Comparison of ENCODE assay signal across 10 mouse cellular contexts in genomic region chr10:119168791-119169190, GRCm38 (mm10).
DNase-seq lines count a peak whose midpoint lies in the region; ATAC-seq and TF ChIP-seq lines count a peak whose summit lies in the region.
"Had no signal": no experiment of that assay in that cellular context is flagged by ENCODE, and none has a peak within 500 bp of the region (broad histone marks: within the 10 kb centered on the region; RNA-seq: fewer than 3 reads in every experiment).

No protein-coding gene starts in this region.

- no peak overlapping the region for H3K27ac ChIP-seq in gastrocnemius, adult 2 months
- no peak overlapping the region for H3K27ac ChIP-seq in kidney, postnatal 0 days
- H3K27ac ChIP-seq: hindbrain, embryonic 15.5 days; neural tube, embryonic 13.5 days had no signal

- H3K36me3 ChIP-seq in kidney, postnatal 0 days (ENCODE audit: insufficient read depth, low read length) = no peaks in the 10 kb centered on the region
- H3K36me3 ChIP-seq: hindbrain, embryonic 15.5 days; neural tube, embryonic 13.5 days had no signal

- H3K9me3 ChIP-seq in kidney, postnatal 0 days (replicated peaks; ENCODE audit: low read length) = no peaks in the 10 kb centered on the region
- H3K9me3 ChIP-seq: hindbrain, embryonic 15.5 days; neural tube, embryonic 13.5 days had no signal

- intact Hi-C loops in gastrocnemius, adult 2 months (cut with DNase I) = loop anchor here (5.0 to 10.0 kb wide), 3 partner anchors 66 to 574 kb away; no protein-coding TSS in a partner anchor
- intact Hi-C loops in gastrocnemius, postnatal 36 days (cut with DNase I) = no loop called here

- TF ChIP-seq CTCF in gastrocnemius, adult 2 months (IDR thresholded peaks at IDR 0.05) = peak; percentile 62
- peak; percentile 62 for TF ChIP-seq CTCF in kidney, postnatal 0 days (IDR thresholded peaks at IDR 0.05; ENCODE audit: low read depth)

- ATAC-seq in kidney, postnatal 0 days (replicated peaks; ENCODE audit: low FRiP score, low read depth) = 0 out of 2 replicates have a peak, but pooled peaks have one; percentile 46

- no peak overlapping the region for H3K4me2 ChIP-seq in kidney, postnatal 0 days (ENCODE audit: low read length)
- H3K4me2 ChIP-seq: hindbrain, embryonic 15.5 days; neural tube, embryonic 13.5 days had no signal

- no peak overlapping the region for H3K9ac ChIP-seq in kidney, postnatal 0 days (ENCODE audit: low read depth, low read length)
- H3K9ac ChIP-seq: hindbrain, embryonic 15.5 days; neural tube, embryonic 13.5 days had no signal

- H3K27me3 ChIP-seq in kidney, postnatal 0 days (ENCODE audit: insufficient read depth, low read length) = no peaks in the 10 kb centered on the region
- H3K27me3 ChIP-seq: hindbrain, embryonic 15.5 days; neural tube, embryonic 13.5 days had no signal

- no peaks in the 10 kb centered on the region for H3K4me1 ChIP-seq in kidney, postnatal 0 days (replicated peaks; ENCODE audit: insufficient read depth, low read length)
- H3K4me1 ChIP-seq: hindbrain, embryonic 15.5 days; neural tube, embryonic 13.5 days had no signal

- no peak overlapping the region for H3K4me3 ChIP-seq in gastrocnemius, adult 2 months
- H3K4me3 ChIP-seq in kidney, postnatal 0 days (replicated peaks; ENCODE audit: low read depth, low read length) = no peak overlapping the region
- H3K4me3 ChIP-seq: hindbrain, embryonic 15.5 days; neural tube, embryonic 13.5 days had no signal

- 36% methylated on average over 14 of the region's 14 CpGs for WGBS in kidney, postnatal 0 days

- peak; percentile 21 for DNase-seq in gastrocnemius, adult 2 months
- DNase-seq in gastrocnemius, postnatal 36 days = no peak
- peak; percentile 17 for DNase-seq in right cerebral cortex, postnatal 25 days
- no peak for DNase-seq in right cerebral cortex, postnatal 36 days (ENCODE audit: low spot score in 2 of 2)
- peak; percentile 29 for DNase-seq in kidney, postnatal 0 days (ENCODE audit: low spot score)
- peak; percentile 72 for DNase-seq in retina, embryonic 14.5 days (ENCODE audit: low spot score)
- no peak for DNase-seq in adrenal gland, adult 18-20 months (ENCODE audit: low spot score in 2 of 2)
- DNase-seq in heart, adult 9 months (ENCODE audit: low spot score in 2 of 2) = no peak

Comparison
In these comparisons a context has a peak if more than half of its experiments do, and no peak if none do; other contexts are left out.
1. DNase-seq: peak in gastrocnemius, adult 2 months (single experiment), right cerebral cortex, postnatal 25 days (single experiment), kidney, postnatal 0 days (single experiment) and retina, embryonic 14.5 days (single experiment); none in gastrocnemius, postnatal 36 days (0 of 2), right cerebral cortex, postnatal 36 days (0 of 2), adrenal gland, adult 18-20 months (0 of 2) and heart, adult 9 months (0 of 2).